12 mouse cellular contexts compared by ENCODE assay signal in genomic region chr3:121161661-121162060, GRCm38 (mm10). TPM values are rescaled to one million over a fixed set of nuclear protein-coding genes. Genes with fewer than 3 reads are reported as not detected.
DNase-seq lines count a peak whose midpoint lies in the region; ATAC-seq and TF ChIP-seq lines count a peak whose summit lies in the region.
"Had no signal": no experiment of that assay in that cellular context is flagged by ENCODE, and none has a peak within 500 bp of the region (broad histone marks: within the 10 kb centered on the region; RNA-seq: fewer than 3 reads in every experiment).

No protein-coding gene starts in this region.

- intact Hi-C loops in gastrocnemius, adult 2 months (cut with DNase I) = no loop called here

- H3K27ac ChIP-seq in gastrocnemius, adult 2 months = no peak overlapping the region
- H3K27ac ChIP-seq in midbrain, postnatal 0 days (ENCODE audit: low read depth, low read length) = no peak overlapping the region
- no peak overlapping the region for H3K27ac ChIP-seq in midbrain, embryonic 16.5 days (ENCODE audit: low read length)
- H3K27ac ChIP-seq in bone marrow, adult 2 months (ENCODE audit: control insufficient read depth, insufficient read depth, low read depth, low read length, poor library complexity) = no peak overlapping the region
- H3K27ac ChIP-seq: forebrain, embryonic 15.5 days; stomach, embryonic 15.5 days had no signal

- H3K27me3 ChIP-seq in midbrain, postnatal 0 days (ENCODE audit: insufficient read depth, low read length) = no peaks in the 10 kb centered on the region
- H3K27me3 ChIP-seq in midbrain, embryonic 16.5 days (ENCODE audit: control insufficient read depth, insufficient read depth, low read depth, low read length) = no peaks in the 10 kb centered on the region
- H3K27me3 ChIP-seq: forebrain, embryonic 15.5 days; stomach, embryonic 15.5 days had no signal

- TF ChIP-seq CTCF in gastrocnemius, adult 2 months (IDR thresholded peaks at IDR 0.05) = peak; percentile 41
- peak; percentile 53; the same call in 1 of the 2 replicates for TF ChIP-seq CTCF in midbrain, postnatal 0 days (IDR thresholded peaks at IDR 0.05)
- 0 out of 2 replicates have a peak, but pooled peaks have one; percentile 13 for TF ChIP-seq CTCF in bone marrow, adult 2 months (IDR thresholded peaks at IDR 0.05; ENCODE audit: control insufficient read depth, insufficient read depth, low read length)

- no peak for TF ChIP-seq POLR2A in bone marrow, adult 2 months (IDR thresholded peaks at IDR 0.05; ENCODE audit: borderline replicate concordance, control insufficient read depth, low read depth, low read length)

- no peak overlapping the region for H3K4me2 ChIP-seq in midbrain, postnatal 0 days (ENCODE audit: low read depth, low read length, poor library complexity, severe bottlenecking)
- H3K4me2 ChIP-seq in midbrain, embryonic 16.5 days (ENCODE audit: low read length) = no peak overlapping the region
- H3K4me2 ChIP-seq: forebrain, embryonic 15.5 days; stomach, embryonic 15.5 days had no signal

- H3K9ac ChIP-seq in midbrain, postnatal 0 days (replicated peaks; ENCODE audit: low read length, poor library complexity, severe bottlenecking) = no peak overlapping the region
- H3K9ac ChIP-seq in midbrain, embryonic 16.5 days (ENCODE audit: low read depth, low read length) = no peak overlapping the region
- H3K9ac ChIP-seq: forebrain, embryonic 15.5 days; stomach, embryonic 15.5 days had no signal

- 47% methylated on average over 2 of the region's 2 CpGs for WGBS in midbrain, postnatal 0 days
- WGBS in midbrain, embryonic 16.5 days = 44% methylated on average over 2 of the region's 2 CpGs
- WGBS in bone marrow, adult 2 months = 41% methylated on average over 2 of the region's 2 CpGs

- no peaks in the 10 kb centered on the region for H3K9me3 ChIP-seq in midbrain, postnatal 0 days (ENCODE audit: low read length)
- no peaks in the 10 kb centered on the region for H3K9me3 ChIP-seq in midbrain, embryonic 16.5 days (replicated peaks; ENCODE audit: control insufficient read depth, low read length, poor library complexity, severe bottlenecking)
- H3K9me3 ChIP-seq: forebrain, embryonic 15.5 days; stomach, embryonic 15.5 days had no signal

- no peak for DNase-seq in gastrocnemius, adult 2 months
- no peak for DNase-seq in gastrocnemius, postnatal 25 days
- DNase-seq in midbrain, postnatal 0 days (ENCODE audit: low spot score) = no peak
- DNase-seq in gastrocnemius, adult 8-10 months (ENCODE audit: low spot score in 2 of 2) = no peak
- DNase-seq in adrenal gland, adult 8-10 months = no peak
- DNase-seq: cerebellum, adult 9-11 months; heart, postnatal 36 days had no signal

- no peak overlapping the region for H3K4me3 ChIP-seq in gastrocnemius, adult 2 months
- H3K4me3 ChIP-seq in midbrain, postnatal 0 days (ENCODE audit: low read depth, low read length) = no peak overlapping the region
- H3K4me3 ChIP-seq in midbrain, embryonic 16.5 days (ENCODE audit: low read depth, low read length) = no peak overlapping the region
- H3K4me3 ChIP-seq in bone marrow, adult 2 months (replicated peaks; ENCODE audit: control insufficient read depth, low read depth, low read length) = no peak overlapping the region
- H3K4me3 ChIP-seq: forebrain, embryonic 15.5 days; stomach, embryonic 15.5 days had no signal

- H3K36me3 ChIP-seq in midbrain, postnatal 0 days (ENCODE audit: insufficient read depth, low read length) = no peaks in the 10 kb centered on the region
- H3K36me3 ChIP-seq in midbrain, embryonic 16.5 days (ENCODE audit: control insufficient read depth, insufficient read depth, low read length) = no peaks in the 10 kb centered on the region
- H3K36me3 ChIP-seq: forebrain, embryonic 15.5 days; stomach, embryonic 15.5 days had no signal

- ATAC-seq in midbrain, postnatal 0 days (ENCODE audit: low FRiP score) = no peak
- ATAC-seq in midbrain, embryonic 16.5 days = no peak
- peak; percentile 33; the same call in 1 of the 2 replicates for ATAC-seq in neutrophil, adult 5-6 weeks (ENCODE audit: extremely low read depth, insufficient number of reproducible peaks, low FRiP score, poor library complexity, severe bottlenecking)
- ATAC-seq: forebrain, embryonic 15.5 days had no signal

- H3K4me1 ChIP-seq in midbrain, postnatal 0 days (ENCODE audit: insufficient read depth, low read length) = no peaks in the 10 kb centered on the region
- peaks cover 1% of the 10 kb centered on the region; the same call in 1 of the 2 replicates for H3K4me1 ChIP-seq in midbrain, embryonic 16.5 days (ENCODE audit: control insufficient read depth, insufficient read depth, low read length)
- H3K4me1 ChIP-seq in bone marrow, adult 2 months (ENCODE audit: control insufficient read depth, insufficient read depth, low read length) = peaks cover 1% of the 10 kb centered on the region
- H3K4me1 ChIP-seq: stomach, embryonic 15.5 days had no signal

RNA-seq across cellular contexts. Expression of gene Rwdd3, which starts 9.8 kb away (rescaled TPM):
- 1 to 10 TPM; 2.0 to 2.5 TPM for total RNA-seq in gastrocnemius, adult 2 months (2021)
- 1 to 10 TPM; 2.0 to 2.8 TPM for total RNA-seq in gastrocnemius, postnatal 25 days (2021)
- 5.6 and 11.3 TPM in 2 replicates for total RNA-seq in midbrain, postnatal 0 days (2014; rRNA removed)
- polyA plus RNA-seq in midbrain, postnatal 0 days (2015; fragmentation: Nextera tagmentation; extraction: Ambion mirVana) = 10.0 and 10.2 TPM in 2 replicates
- polyA plus RNA-seq in midbrain, embryonic 16.5 days (2015; fragmentation: Nextera tagmentation; extraction: Ambion mirVana) = 5.1 and 7.7 TPM in 2 replicates
- 1.7 and 4.8 TPM in 2 replicates for polyA plus RNA-seq in bone marrow, adult 2 months (2011; ENCODE audit: insufficient read depth, insufficient read length, low replicate concordance, missing spikeins)
- total RNA-seq in neutrophil, adult 5-6 weeks (2017) = 6.5 and 11.5 TPM in 2 replicates
- total RNA-seq in gastrocnemius, adult 8-10 months (2022) = 1 to 10 TPM; 1.8 to 4.5 (median 3.1) TPM
- total RNA-seq in adrenal gland, adult 8-10 months (2022) = 10 to 100 TPM; 10.9 to 18.3 (median 15.1) TPM
